Mouse (Mus musculus) heart, adult 18-20 months (tissue): ENCODE measurements around the gene Bace2. TPM values are rescaled to one million over a fixed set of nuclear protein-coding genes. Genes with fewer than 3 reads are reported as not detected.
A peak's percentile ranks its signal among the peaks of the same experiment; 100 is the strongest.

Experiments used
- DNase-seq, 2 experiments: peaks; one replicate each; pipeline ENCODE4 v3.0.0; 2021 to 2022; ENCODE audit warnings: mixed read lengths in 1 of 2
- total RNA-seq, 2 experiments: library from RNA; stranded (reverse); gene quantifications; 2 replicates each; pipeline ENCODE4 v1.2.3; 2021

Gene Bace2
- total RNA-seq, 2 experiments from 2014 or later, result 14.7 to 18.6 TPM

- DNase-seq, result no peak
Measured at GRCm38 (mm10) chr16:97399991-97400390, 43.4 kb downstream of the Bace2 start.

- DNase-seq, result no peak
Measured at GRCm38 (mm10) chr16:97401741-97402140, 45.2 kb downstream of the Bace2 start.

GRCm38 (mm10) chr16:97402213-97402785 lies 45.8 kb downstream of the Bace2 start:
- DNase-seq, result no peak

DNA sequence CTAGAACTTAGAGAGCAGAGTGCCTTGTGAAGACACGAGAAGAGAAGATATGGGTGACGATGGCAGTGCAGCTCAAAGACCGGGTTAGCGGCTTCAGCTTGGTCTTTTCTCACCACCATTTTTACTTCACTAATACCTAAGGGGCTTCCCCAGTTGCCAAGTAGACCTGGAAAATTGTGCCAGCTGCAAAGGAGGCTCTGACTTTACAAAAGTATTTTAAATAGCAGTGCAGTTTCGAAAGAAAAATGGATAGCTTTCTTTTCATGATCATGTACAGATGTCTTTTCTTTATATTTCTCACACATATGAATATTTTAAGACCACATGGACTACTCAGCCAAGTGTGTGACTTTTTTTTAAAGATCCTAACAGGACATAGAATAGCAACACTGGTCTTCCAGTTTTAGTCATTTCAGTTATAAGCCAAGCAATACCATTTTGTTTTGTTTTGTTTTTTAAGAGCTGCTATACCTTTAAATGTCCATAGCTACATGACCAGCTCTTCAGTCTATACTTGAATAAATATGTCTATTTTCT lies 49.0 kb downstream of the Bace2 start:
- no peak for DNase-seq

GRCm38 (mm10) chr16:97417896-97418542 lies 61.5 kb downstream of the Bace2 start:
- DNase-seq, result peak; percentile 55 to 66

DNA sequence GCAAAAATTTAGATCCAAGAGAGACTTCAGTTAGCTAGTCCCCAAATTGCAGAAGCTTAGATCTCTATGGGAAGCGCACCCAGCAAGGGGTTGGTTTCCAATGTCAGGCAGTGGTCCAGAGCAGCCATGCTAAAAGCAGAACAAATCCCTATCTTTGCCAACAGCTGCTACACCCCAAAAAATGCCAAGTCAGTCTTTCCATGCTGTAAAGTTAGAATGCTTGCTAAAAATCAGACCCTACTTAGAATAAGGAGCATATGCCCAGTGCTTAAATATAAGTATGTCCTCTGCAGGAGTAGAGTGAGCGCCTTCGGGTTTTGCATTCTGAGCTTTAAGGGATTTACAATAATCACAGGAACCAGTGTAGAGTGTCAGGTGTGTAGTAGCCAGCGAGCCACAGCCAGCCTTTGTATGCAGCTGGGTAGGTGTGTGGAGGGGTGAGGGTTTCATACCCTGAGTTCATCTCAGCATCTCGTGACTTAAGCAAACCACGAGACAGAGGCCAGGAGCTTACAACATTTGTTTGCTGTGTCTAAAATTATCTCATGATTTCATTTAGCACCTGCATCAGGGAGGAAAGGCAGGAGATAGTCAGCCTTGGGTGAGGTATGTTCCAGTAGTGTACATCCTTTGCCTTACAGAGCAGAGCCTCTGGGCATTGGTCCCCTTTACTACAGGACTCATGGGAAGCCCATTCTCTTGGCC lies 62.4 kb downstream of the Bace2 start:
- no peak for DNase-seq

DNA sequence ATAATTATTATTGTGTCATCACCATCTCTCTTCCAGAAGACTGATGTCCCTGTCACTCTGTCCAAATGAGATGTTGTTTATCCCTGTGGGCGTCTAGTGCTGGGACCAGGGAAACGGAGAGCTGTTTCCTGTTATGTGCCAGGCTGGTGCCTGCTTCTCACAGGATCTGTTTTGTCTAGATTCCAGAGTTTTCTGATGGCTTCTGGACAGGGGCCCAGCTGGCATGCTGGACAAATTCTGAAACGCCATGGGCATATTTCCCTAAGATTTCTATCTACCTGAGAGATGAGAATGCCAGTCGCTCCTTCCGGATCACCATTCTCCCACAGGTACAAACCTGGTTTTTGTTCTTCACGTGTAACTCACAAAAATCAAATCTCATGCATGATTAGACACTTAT lies 65.1 kb downstream of the Bace2 start:
- no peak for DNase-seq

DNA sequence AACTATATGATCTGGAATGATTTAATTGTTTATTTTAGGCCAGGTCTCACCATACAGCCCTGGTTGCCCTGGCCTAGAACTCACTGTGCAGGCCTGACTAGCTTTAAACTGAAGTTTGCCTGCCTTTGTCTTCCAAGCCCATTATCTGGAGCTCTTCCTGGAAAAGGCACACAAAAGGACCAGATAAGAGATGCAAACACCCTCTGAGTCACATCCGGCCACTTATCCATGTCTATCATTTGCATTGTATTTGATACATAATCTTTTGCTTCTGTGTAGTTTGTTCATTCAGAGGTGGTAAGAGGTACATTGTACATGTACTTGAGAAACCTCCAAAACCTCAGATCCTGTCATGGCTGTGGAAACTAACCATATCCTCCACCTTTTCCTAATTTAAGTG lies 67.1 kb downstream of the Bace2 start:
- DNase-seq, result no peak

GRCm38 (mm10) chr16:97428026-97428425 lies 71.5 kb downstream of the Bace2 start:
- DNase-seq, result no peak

GRCm38 (mm10) chr16:97430091-97430490 lies 73.5 kb downstream of the Bace2 start:
- DNase-seq, result no peak

DNA sequence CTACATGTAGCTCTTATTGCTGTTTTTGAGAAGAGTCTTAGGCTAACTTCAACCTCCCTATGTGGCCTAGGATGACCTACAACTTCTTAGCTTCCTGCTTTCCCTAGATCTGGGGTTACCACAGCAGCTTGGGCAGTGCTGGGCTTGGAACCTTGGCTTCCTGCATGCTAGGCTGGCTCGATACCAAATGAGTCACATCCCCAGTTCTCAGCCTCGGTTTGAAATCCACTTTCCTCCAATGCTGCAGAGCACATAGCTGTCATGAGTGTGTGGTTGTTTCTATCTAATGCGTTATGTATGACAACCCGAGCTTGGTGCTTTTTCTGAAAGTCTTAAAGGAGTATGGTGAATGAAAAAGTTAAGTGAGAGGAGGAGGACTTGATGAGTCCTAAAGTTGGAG lies 74.8 kb downstream of the Bace2 start:
- peak; percentile 70 to 77 for DNase-seq

DNA sequence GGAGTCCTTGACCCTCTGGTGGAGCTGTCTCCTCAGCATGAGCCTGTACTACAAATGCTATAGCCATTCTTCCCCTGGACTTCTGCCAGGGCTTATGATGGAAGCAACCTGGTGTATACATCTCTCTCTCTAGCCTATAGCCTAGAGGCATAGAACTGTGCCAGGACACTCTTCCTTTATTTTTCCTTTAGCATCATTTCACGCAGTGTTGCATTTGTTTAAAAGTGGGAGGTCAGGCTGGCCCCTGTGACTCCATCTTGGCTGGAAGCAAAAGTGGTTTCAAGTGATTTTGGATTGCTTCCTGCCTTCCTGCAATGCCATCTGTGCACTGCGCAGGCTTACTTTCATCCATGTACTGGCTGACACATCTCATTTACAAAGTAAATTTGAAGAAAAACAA lies 77.7 kb downstream of the Bace2 start:
- DNase-seq, result no peak

DNA sequence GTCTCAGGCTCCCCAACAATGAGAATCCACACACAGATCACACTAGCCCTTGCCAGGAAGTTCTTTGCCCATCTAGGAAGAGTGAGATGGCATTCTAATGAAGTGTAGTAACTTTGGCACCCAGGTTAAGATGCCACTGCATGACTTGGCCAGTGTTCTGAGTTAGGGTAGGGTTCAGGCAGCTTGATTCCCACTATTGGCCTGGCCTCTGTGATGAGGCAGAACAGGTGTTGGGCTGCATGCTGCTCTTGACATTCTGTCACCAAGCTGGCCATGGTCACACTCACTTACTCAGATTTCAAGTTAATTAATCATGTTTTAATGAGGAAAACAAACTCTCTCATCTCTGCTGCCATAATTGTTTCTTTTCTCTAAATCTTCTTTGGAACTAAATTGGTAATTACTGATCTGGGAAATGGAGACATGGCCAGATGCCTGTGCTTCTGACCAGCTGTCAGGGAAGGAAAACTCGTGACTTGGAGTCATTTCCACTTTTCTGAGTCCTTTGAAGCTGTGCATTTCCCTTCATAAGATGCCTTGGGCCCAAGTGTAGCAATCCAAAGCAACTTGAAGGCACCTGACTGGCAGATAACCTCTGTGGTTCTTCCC lies 81.0 kb downstream of the Bace2 start:
- no peak for DNase-seq

DNA sequence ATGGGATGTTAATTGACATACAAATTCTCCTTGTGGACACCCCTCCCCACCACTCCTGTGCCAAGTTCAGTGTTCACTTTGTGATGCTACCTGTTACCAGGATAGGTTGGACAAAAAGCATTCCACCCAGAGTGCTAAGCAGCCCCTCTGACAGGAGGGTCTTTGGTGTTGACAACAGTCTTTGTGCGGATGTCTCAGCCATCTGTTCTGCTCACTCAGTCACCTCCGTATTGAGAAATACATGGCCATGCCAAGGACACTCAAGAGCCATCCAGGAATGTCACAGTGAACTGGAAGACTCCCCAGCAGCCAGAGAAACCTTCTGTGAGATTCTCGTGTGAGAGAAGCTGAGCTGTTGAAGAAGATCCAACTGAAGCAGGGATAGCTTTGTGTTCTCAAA lies 81.6 kb downstream of the Bace2 start:
- DNase-seq, result no peak

- DNase-seq, result no peak
Measured at GRCm38 (mm10) chr16:97441967-97442366, 85.4 kb downstream of the Bace2 start.

DNA sequence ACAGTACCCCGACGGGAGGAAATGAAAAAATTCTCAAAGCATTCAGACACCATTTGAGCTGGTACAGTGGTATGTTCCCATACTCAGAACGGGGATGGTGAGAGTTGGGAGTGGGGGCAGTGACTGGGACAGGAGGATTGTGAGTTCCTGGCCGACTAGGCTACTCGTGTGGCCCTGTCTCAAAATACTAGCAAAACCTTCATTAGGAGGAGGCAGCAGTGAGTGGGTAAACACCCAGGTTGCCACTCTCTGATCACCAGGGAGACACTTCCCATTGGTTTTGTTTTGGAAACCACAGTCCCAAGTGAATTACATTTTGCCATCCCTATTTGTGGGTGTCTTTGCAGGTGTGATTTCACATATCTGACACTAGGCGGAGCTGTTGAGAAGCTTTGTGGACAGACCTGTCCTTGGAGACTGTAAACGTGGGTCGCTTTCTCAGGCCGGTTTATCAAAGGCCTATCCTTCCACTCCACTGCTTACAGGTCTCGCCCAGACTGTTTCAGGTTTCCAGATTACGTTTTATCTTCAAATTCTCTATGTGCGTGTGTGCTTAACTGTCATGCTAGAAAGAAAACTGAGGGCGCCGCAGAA lies 87.2 kb downstream of the Bace2 start:
- DNase-seq, result peak; percentile 51 to 76

DNA sequence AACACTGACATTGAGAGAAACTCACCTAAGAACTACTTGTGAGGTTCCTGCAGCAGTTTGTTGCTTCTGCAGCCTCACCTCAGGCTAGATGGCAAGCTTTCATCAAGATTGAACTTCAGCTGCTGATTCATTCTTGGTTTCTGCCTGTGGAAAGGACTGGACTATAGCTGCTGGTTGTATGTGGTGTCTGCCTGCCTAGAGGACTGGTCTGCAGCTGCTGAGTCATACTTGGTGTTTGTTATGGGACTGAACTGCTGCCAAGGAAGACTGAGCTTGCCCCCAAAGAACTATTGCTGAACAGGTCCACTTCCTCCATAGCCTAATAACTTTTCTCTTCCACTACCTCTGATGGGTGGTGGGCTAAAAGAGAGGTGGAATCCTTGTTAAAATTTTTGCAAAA lies 90.8 kb downstream of the Bace2 start:
- DNase-seq, result no peak

DNA sequence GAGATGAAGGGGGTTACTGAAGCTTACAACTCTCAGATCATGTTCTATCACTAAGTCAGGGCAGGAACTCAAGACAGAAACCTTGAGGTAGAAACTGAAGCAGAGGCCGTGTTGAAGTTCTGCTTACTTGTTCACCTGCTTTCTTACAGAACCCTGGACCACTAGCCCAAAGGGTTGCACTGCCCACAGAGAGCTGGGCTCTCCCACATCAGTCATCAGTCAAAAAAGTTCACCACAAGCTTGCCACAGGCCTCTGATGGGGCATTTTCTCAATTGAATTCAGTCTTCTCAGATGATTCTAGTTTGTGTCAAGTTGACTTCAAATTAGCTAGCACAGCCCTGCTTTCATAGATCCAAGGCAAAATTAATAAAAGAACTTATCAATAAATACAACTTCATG lies 103.3 kb downstream of the Bace2 start:
- no peak for DNase-seq

DNA sequence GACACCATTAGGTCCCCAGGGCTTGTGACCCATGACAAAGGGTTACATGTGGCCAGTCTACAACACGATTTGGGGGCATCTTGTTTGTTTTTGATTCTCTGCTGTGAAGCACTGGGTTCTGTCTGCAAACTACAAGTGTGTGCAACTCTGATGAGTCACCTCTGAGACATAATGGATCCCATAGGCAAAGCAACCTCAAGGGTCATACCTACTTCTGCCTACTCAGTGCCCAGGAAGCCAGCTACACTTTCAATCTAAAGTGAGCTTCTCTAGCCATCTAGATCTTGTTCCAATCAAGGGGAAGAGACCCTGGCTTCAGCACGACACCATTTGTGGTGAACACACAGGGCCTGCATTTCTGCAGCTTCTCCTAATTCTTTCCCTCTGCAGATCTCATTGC lies 104.7 kb downstream of the Bace2 start:
- no peak for DNase-seq

DNA sequence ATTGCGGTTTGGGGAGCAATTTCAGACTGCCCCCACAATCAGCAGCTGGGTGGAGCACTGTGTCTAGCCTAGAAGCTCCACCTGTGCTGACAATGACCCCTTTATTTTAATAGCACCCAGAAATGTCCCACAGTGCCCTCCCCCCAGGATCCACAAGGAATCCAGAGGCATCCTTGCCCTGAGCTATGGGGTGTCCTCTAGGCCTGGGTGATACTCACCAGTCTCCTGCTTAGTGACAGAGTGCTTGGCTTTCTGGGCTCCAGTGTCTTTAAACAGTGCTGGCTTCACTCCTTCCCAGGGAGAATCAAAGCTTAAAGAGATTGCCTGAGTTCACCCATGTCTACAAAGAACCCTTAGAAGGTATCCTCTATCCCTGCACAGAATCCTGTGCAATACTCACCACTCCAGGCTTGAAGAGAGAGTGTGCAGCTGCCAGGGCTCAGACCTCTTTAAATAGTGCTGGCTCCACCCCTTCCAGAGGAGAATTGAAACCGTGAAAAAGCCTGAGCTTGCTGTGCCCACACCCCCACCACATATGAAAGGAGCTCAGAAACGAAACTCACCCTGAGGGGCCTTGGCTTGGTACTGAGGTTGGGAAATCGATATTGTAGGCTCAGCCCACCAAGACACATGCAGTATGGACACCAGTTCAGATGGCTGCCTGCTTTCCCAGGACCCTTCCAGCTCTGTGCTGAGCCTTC lies 106.1 kb downstream of the Bace2 start, which contains the start of gene Mx1:
TSS of gene Mx1 (minus strand) at position 427 of the 701 bp plus-strand sequence.
- DNase-seq, result peak; percentile 38 to 40

DNA sequence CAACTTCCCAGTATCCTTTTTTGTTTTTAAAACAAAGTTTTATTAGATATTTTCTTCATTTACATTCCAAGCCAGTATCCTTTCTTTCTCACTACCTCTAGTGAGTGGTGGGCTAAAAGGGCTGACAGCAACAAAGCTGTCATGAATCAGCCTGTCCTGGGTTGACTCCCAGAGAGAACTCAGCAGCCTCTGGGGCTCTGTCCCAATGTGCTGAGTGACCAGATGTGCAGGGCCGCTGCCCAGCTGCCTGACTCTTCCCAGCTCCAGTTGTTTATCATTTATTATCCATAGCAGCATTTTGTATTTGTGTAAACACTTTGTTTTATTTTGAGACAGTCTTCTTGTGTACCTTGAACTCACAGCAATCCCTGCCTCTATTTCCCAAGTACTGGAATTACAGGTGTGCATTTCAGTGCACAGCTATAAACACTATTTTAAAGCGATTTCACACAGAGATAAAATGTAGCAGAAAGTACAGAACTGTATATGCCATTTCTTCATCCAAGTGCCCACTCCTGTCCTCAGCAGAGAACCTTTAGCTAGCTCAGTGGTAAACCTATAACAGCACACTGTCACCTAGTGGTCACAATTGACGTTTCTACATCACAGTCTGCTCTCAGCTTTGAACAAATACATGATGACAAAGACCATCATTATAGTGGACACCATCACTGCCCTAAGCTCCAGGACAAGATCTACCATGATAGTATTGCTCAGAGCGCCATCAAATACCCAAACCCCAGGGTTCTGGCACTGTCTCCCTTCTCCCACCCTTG lies 109.8 kb downstream of the Bace2 start:
- peak in 1 of 2 experiments; percentile 19 for DNase-seq
